Mouse (Mus musculus) natural killer cell, adult 2 months (primary cell): ENCODE results near the gene Ptprt.

Experiments used
- DNase-seq, 2 experiments: peaks; one replicate each; pipeline ENCODE4 v3.0.0; 2022; ENCODE audit warnings: low spot score in 2 of 2

Gene Ptprt

GRCm38 (mm10) chr2:162591388-162591787 is 69.6 kb downstream of the Ptprt start:
- no peak for DNase-seq

- no peak for DNase-seq
Measured at GRCm38 (mm10) chr2:162581651-162582050, 79.3 kb downstream of the Ptprt start.

GRCm38 (mm10) chr2:162577819-162578218 is 83.1 kb downstream of the Ptprt start:
- DNase-seq = no peak

GRCm38 (mm10) chr2:162572851-162573250 is 88.1 kb downstream of the Ptprt start:
- no peak for DNase-seq

GRCm38 (mm10) chr2:162571037-162571436 is 89.9 kb downstream of the Ptprt start:
- no peak for DNase-seq

- DNase-seq = no peak
Measured at GRCm38 (mm10) chr2:162568308-162569100, 92.4 kb downstream of the Ptprt start.

- DNase-seq = no peak
Measured at GRCm38 (mm10) chr2:162548312-162548711, 112.6 kb downstream of the Ptprt start.

GRCm38 (mm10) chr2:162531638-162532037 is 129.3 kb downstream of the Ptprt start:
- DNase-seq = no peak

- DNase-seq = no peak
Measured at GRCm38 (mm10) chr2:162528911-162529310, 132.0 kb downstream of the Ptprt start.

- no peak for DNase-seq
Measured at GRCm38 (mm10) chr2:162515993-162516392, 145.0 kb downstream of the Ptprt start.

- DNase-seq = no peak
Measured at GRCm38 (mm10) chr2:162513072-162513471, 147.9 kb downstream of the Ptprt start.

- DNase-seq = no peak
Measured at GRCm38 (mm10) chr2:162512094-162512493, 148.9 kb downstream of the Ptprt start.

GRCm38 (mm10) chr2:162509016-162509415 is 151.9 kb downstream of the Ptprt start:
- no peak for DNase-seq

GRCm38 (mm10) chr2:162507664-162508063 is 153.3 kb downstream of the Ptprt start:
- no peak for DNase-seq

- no peak for DNase-seq
Measured at GRCm38 (mm10) chr2:162504850-162505249, 156.1 kb downstream of the Ptprt start.

GRCm38 (mm10) chr2:162499501-162499915 is 161.4 kb downstream of the Ptprt start:
- no peak for DNase-seq

- no peak for DNase-seq
Measured at GRCm38 (mm10) chr2:162498191-162498590, 162.8 kb downstream of the Ptprt start.

GRCm38 (mm10) chr2:162484036-162484435 is 176.9 kb downstream of the Ptprt start:
- no peak for DNase-seq

- DNase-seq = no peak
Measured at GRCm38 (mm10) chr2:162443106-162443505, 217.8 kb downstream of the Ptprt start.

- DNase-seq = no peak
Measured at GRCm38 (mm10) chr2:162436646-162437045, 224.3 kb downstream of the Ptprt start.

- no peak for DNase-seq
Measured at GRCm38 (mm10) chr2:162430171-162430570, 230.8 kb downstream of the Ptprt start.

- DNase-seq = no peak
Measured at GRCm38 (mm10) chr2:162426114-162426513, 234.8 kb downstream of the Ptprt start.

GRCm38 (mm10) chr2:162418181-162418580 is 242.8 kb downstream of the Ptprt start:
- no peak for DNase-seq
